Mouse (Mus musculus) hindbrain, embryonic 16.5 days (tissue): ENCODE data around the gene Prkag2. TPM values are rescaled to one million over a fixed set of nuclear protein-coding genes. Genes with fewer than 3 reads are reported as not detected.
"Not testable (repeated sequence)": the region's sequence is repeated elsewhere in the genome, so short reads cannot be mapped to it uniquely, and the experiment has no call there.

ENCODE experiments used
- ATAC-seq: fragments of 200-750 bp; cut with Nextera tagmentation; 2 replicates; pipeline ENCODE4 v1.8.0; 2017; ENCODE audit warnings: moderate TSS enrichment, moderate library complexity
- H3K27ac ChIP-seq: fragments of 300-500 bp; sonication (generic); 2 replicates; pipeline ENCODE4 v1.5.1; 2014; ENCODE audit warnings: low read depth, mild to moderate bottlenecking, control low read depth, low read length, moderate library complexity
- H3K27me3 ChIP-seq: fragments of 300-500 bp; sonication (generic); replicated peaks from 2 replicates; pipeline ENCODE4 v1.6.1; 2014; ENCODE audit warnings: low read length; ENCODE audit not compliant: control insufficient read depth, insufficient read depth
- H3K36me3 ChIP-seq: fragments of 300-500 bp; sonication (generic); 2 replicates; pipeline ENCODE4 v1.6.1; 2014; ENCODE audit warnings: mild to moderate bottlenecking, low read length, moderate library complexity, mixed read lengths; ENCODE audit not compliant: control insufficient read depth, insufficient read depth
- H3K4me1 ChIP-seq: fragments of 300-500 bp; sonication (generic); 2 replicates; pipeline ENCODE4 v1.6.1; 2014; ENCODE audit warnings: low read depth, low read length; ENCODE audit not compliant: control insufficient read depth, insufficient read depth
- H3K4me2 ChIP-seq: fragments of 300-500 bp; sonication (generic); 2 replicates; pipeline ENCODE4 v1.6.1; 2014; ENCODE audit warnings: mild to moderate bottlenecking, low read length, control low read depth, moderate library complexity
- H3K4me3 ChIP-seq: fragments of 300-500 bp; sonication (generic); 2 replicates; pipeline ENCODE4 v1.5.1; 2014; ENCODE audit warnings: mild to moderate bottlenecking, low read length, control low read depth, moderate library complexity
- H3K9ac ChIP-seq: fragments of 300-500 bp; sonication (generic); 2 replicates; pipeline ENCODE4 v1.6.1; 2014; ENCODE audit warnings: low read depth, mild to moderate bottlenecking, control low read depth, low read length, moderate library complexity
- H3K9me3 ChIP-seq: fragments of 300-500 bp; sonication (generic); 2 replicates; pipeline ENCODE4 v1.6.1; 2014; ENCODE audit warnings: mild to moderate bottlenecking, low read length, moderate library complexity; ENCODE audit not compliant: control insufficient read depth
- WGBS: fragments of 180-500 bp; shearing (Covaris S2); extraction: QIAGEN DNeasy Blood & Tissue Kit; methylation state at CpG from one replicate; pipeline ENCODE4 v1.1.7; 2014; 5-methylcytosine and 5-hydroxymethylcytosine counted together
- polyA plus RNA-seq: library from polyadenylated mRNA; unstranded; fragments of >200 nt; fragmentation: Nextera tagmentation; extraction: Ambion mirVana; gene quantifications from 2 replicates; pipeline ENCODE4 v1.2.1, GENCODE M21; 2015

Prkag2 gene
- polyA plus RNA-seq, 1 experiment from 2014 or later: 111 TPM

- not testable (repeated sequence) for H3K36me3 ChIP-seq, H3K4me3 ChIP-seq, ATAC-seq, H3K4me1 ChIP-seq, H3K9me3 ChIP-seq, H3K27me3 ChIP-seq, H3K9ac ChIP-seq, H3K27ac ChIP-seq, H3K4me2 ChIP-seq
- WGBS: 90% methylated on average over 3 of the region's 3 CpGs
These were observed 278.2 kb downstream of the Prkag2 start for GRCm38 (mm10) chr5:24822231-24822630.

GRCm38 (mm10) chr5:24821403-24821841 lies 279.0 kb downstream of the Prkag2 start:
- peak; percentile 34; the same call in 1 of the 2 replicates for ATAC-seq
- H3K27ac ChIP-seq: no peak overlapping the region
- no peaks in the 10 kb centered on the region for H3K9me3 ChIP-seq
- WGBS: 82% methylated on average over 3 of the region's 3 CpGs
- no peak overlapping the region for H3K4me2 ChIP-seq
- no peaks in the 10 kb centered on the region for H3K27me3 ChIP-seq
- H3K36me3 ChIP-seq: peaks cover 3% of the 10 kb centered on the region; the same call in 1 of the 2 replicates
- H3K9ac ChIP-seq: no peak overlapping the region
- H3K4me1 ChIP-seq: peaks cover 5% of the 10 kb centered on the region
- no peak overlapping the region for H3K4me3 ChIP-seq

- no peaks in the 10 kb centered on the region; the same call in none of the 2 replicates for H3K4me1 ChIP-seq
- H3K36me3 ChIP-seq: peaks cover 3% of the 10 kb centered on the region; the same call in 1 of the 2 replicates
- H3K9ac ChIP-seq: no peak overlapping the region
- no peaks in the 10 kb centered on the region for H3K9me3 ChIP-seq
- ATAC-seq: peak; percentile 63
- 64% methylated on average over 5 of the region's 5 CpGs for WGBS
- no peaks in the 10 kb centered on the region for H3K27me3 ChIP-seq
- no peak overlapping the region for H3K27ac ChIP-seq
- H3K4me3 ChIP-seq: no peak overlapping the region
- H3K4me2 ChIP-seq: no peak overlapping the region
These were observed 279.8 kb downstream of the Prkag2 start for GRCm38 (mm10) chr5:24820627-24821026.

- WGBS: 53% methylated on average over 4 of the region's 4 CpGs
- Histone ChIP-seq H3K36me3 (peaks cover 6% of the 10 kb centered on the region; the same call in 1 of the 2 replicates), H3K4me3 (no peak overlapping the region), H3K9me3 (no peaks in the 10 kb centered on the region), H3K27me3 (no peaks in the 10 kb centered on the region), H3K27ac (no peak overlapping the region), H3K4me2 (no peak overlapping the region), H3K4me1 (no peaks in the 10 kb centered on the region; the same call in 1 of the 2 replicates), H3K9ac (no peak overlapping the region)
- no peak for ATAC-seq
These were observed 283.3 kb downstream of the Prkag2 start for GRCm38 (mm10) chr5:24817191-24817590.

- Histone ChIP-seq H3K4me3 (no peak overlapping the region), H3K4me1 (no peaks in the 10 kb centered on the region), H3K9me3 (no peaks in the 10 kb centered on the region), H3K4me2 (no peak overlapping the region), H3K36me3 (peaks cover 18% of the 10 kb centered on the region), H3K9ac (no peak overlapping the region), H3K27me3 (no peaks in the 10 kb centered on the region), H3K27ac (no peak overlapping the region)
- ATAC-seq: no peak
- WGBS: 77% methylated on average over 3 of the region's 3 CpGs
These were observed 286.5 kb downstream of the Prkag2 start for GRCm38 (mm10) chr5:24813946-24814345.

- Histone ChIP-seq H3K36me3 (peaks cover 18% of the 10 kb centered on the region), H3K9ac (no peak overlapping the region), H3K4me2 (no peak overlapping the region), H3K27ac (no peak overlapping the region), H3K4me1 (no peaks in the 10 kb centered on the region), H3K9me3 (no peaks in the 10 kb centered on the region), H3K4me3 (no peak overlapping the region), H3K27me3 (no peaks in the 10 kb centered on the region)
- ATAC-seq: no peak
- 56% methylated on average over 4 of the region's 4 CpGs for WGBS
These were observed 287.4 kb downstream of the Prkag2 start for GRCm38 (mm10) chr5:24813005-24813404.

Other genes starting within 250 kb of the Prkag2 start
- not detected in 2 replicates for gene Galntl5, start 80.8 kb upstream of the Prkag2 start, polyA plus RNA-seq
- gene Galnt11, start 121.3 kb upstream of the Prkag2 start, polyA plus RNA-seq: 60.2 and 63.3 TPM in 2 replicates
- not detected in 2 replicates for gene E130116L18Rik, start 122.5 kb upstream of the Prkag2 start, polyA plus RNA-seq